In genomic region chr13:55721995-55722394, GRCm38 (mm10) we compare ENCODE assay signal across 20 mouse cellular contexts. TPM values are rescaled to one million over a fixed set of nuclear protein-coding genes. Genes with fewer than 3 reads are reported as not detected.
DNase-seq lines count a peak whose midpoint lies in the region; ATAC-seq and TF ChIP-seq lines count a peak whose summit lies in the region.
"Had no signal": no experiment of that assay in that cellular context is flagged by ENCODE, and none has a peak within 500 bp of the region (broad histone marks: within the 10 kb centered on the region; RNA-seq: fewer than 3 reads in every experiment).

No protein-coding gene starts in this region.

- intact Hi-C loops in left cerebral cortex, adult 2 months (cut with DNase I), result no loop called here

- DNase-seq in frontal cortex, adult 2 months (ENCODE audit: extremely low spot score in 1 of 2, low spot score in 1 of 2), result no peak
- no peak for DNase-seq in left cerebral cortex, adult 2 months (ENCODE audit: extremely low spot score in 1 of 2, low spot score in 2 of 2)
- no peak for DNase-seq in left cerebral cortex, adult 9 months (ENCODE audit: low spot score in 2 of 2)
- DNase-seq in brain, adult 2 months (ENCODE audit: low read depth, low spot score), result peak; percentile 52
- DNase-seq: adrenal gland, adult 8-10 months; adrenal gland, postnatal 14 days; adrenal gland, postnatal 36 days; B cell, adult 2 months; embryo, embryonic 11 days; forebrain, postnatal 0 days had no signal

- ATAC-seq in frontal cortex, adult (ENCODE audit: low TSS enrichment), result peak; percentile 65
- ATAC-seq: activated CD4-positive, CD25-positive, alpha-beta regulatory T cell, adult 4 months; CD4-positive, CD25-positive, alpha-beta regulatory T cell, adult 4 months; forebrain, embryonic 14.5 days; forebrain, postnatal 0 days; Patski had no signal

- H3K27ac ChIP-seq in left cerebral cortex, adult 2 months, result peak overlapping the region; percentile 47
- H3K27ac ChIP-seq: embryonic facial prominence, embryonic 13.5 days; embryonic facial prominence, embryonic 15.5 days; forebrain, embryonic 10.5 days; forebrain, embryonic 12.5 days had no signal

- TF ChIP-seq CTCF in left cerebral cortex, adult 2 months (IDR thresholded peaks at IDR 0.05), result no peak

- H3K4me3 ChIP-seq in left cerebral cortex, adult 2 months, result no peak overlapping the region
- H3K4me3 ChIP-seq: embryonic facial prominence, embryonic 13.5 days; embryonic facial prominence, embryonic 15.5 days; erythroblast, embryonic 14.5 days; forebrain, embryonic 10.5 days; forebrain, embryonic 12.5 days had no signal

RNA-seq across cellular contexts. Expression of gene Pcbd2, which starts 5.2 kb away (rescaled TPM):
- 28.2 and 30.1 TPM in 2 replicates for polyA plus RNA-seq in frontal cortex, adult 2 months (2012; rRNA removed)
- total RNA-seq in left cerebral cortex, adult 2 months (2021), result 10 to 100 TPM; 20.9 to 24.0 TPM

RNA-seq across cellular contexts. Expression of gene Txndc15, which starts 7.5 kb away (rescaled TPM):
- 63.7 and 67.2 TPM in 2 replicates for polyA plus RNA-seq in frontal cortex, adult 2 months (2012; rRNA removed)
- total RNA-seq in left cerebral cortex, adult 2 months (2021), result 10 to 100 TPM; 74.9 to 76.6 TPM

RNA-seq across cellular contexts. Expression of gene B230219D22Rik, which starts 29.1 kb away (rescaled TPM):
- polyA plus RNA-seq in frontal cortex, adult 2 months (2012; rRNA removed), result 63.2 and 66.6 TPM in 2 replicates
- total RNA-seq in left cerebral cortex, adult 2 months (2021), result 10 to 100 TPM; 74.6 to 77.8 TPM
